Mouse (Mus musculus) bone marrow macrophage, adult 2 months (primary cell): ENCODE measurements around the gene Mapkap1.

Experiments used
- CTCF ChIP-seq: IDR thresholded peaks from 2 replicates; pipeline ENCODE4 v1.5.1; 2012; ENCODE audit warnings: low read depth, mild to moderate bottlenecking, low read length, moderate library complexity
- POLR2A ChIP-seq: IDR thresholded peaks from 2 replicates; pipeline ENCODE4 v1.6.1; 2012; ENCODE audit warnings: mild to moderate bottlenecking, low read depth, low read length, borderline replicate concordance

DNA sequence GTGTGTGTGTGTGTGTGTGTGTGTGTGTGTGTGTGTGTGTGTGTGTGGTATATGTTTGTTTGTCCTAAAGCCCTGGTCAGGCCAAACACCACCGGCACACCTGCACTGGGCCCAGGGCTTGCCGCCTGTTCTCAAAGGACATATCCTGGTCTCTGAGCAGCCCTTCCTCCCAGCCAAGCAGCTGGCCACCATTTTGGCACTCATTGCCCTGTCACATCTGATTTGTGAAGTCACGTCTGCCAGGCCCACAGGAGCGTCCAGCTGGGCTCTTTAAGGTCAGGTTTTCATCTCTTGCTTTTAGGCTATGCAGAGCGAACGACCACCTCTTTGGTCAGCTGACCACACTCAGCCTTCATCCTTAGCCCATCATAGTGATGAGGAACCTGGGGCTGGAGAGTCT is 223.9 kb downstream of the Mapkap1 start:
- TF ChIP-seq CTCF (no peak), POLR2A (no peak)
